Mouse (Mus musculus) limb, embryonic 14.5 days (tissue): ENCODE measurements at regions not wholly inside any gene's neighbourhood (a gene's known extent, or its start where the extent isn't known, plus 50 kb on each side); places are given as distances from the start of the nearest gene placed in this dataset.

ENCODE experiments used
- ATAC-seq: fragments of 200-750 bp; cut with Nextera tagmentation; 2 replicates; pipeline ENCODE4 v1.8.0; 2017; ENCODE audit warnings: low read depth, moderate number of reproducible peaks, moderate TSS enrichment; ENCODE audit not compliant: low FRiP score
- DNase-seq: peaks from one replicate; pipeline ENCODE4 v3.0.0-alpha.2; 2015; ENCODE audit warnings: low spot score
- H3K27ac ChIP-seq: fragments of 300-500 bp; sonication (generic); replicated peaks from 2 replicates; pipeline ENCODE4 v1.5.1; 2014; ENCODE audit warnings: low read depth, mild to moderate bottlenecking, low read length, moderate library complexity, mixed read lengths
- H3K27me3 ChIP-seq: fragments of 300-500 bp; sonication (generic); 2 replicates; pipeline ENCODE4 v1.6.1; 2014; ENCODE audit warnings: low read length, mixed read lengths; ENCODE audit not compliant: control insufficient read depth, insufficient read depth
- H3K36me3 ChIP-seq: fragments of 300-500 bp; sonication (generic); 2 replicates; pipeline ENCODE4 v1.6.1; 2014; ENCODE audit warnings: mild to moderate bottlenecking, low read length, moderate library complexity, mixed read lengths; ENCODE audit not compliant: control insufficient read depth, insufficient read depth
- H3K4me1 ChIP-seq: fragments of 300-500 bp; sonication (generic); 2 replicates; pipeline ENCODE4 v1.6.1; 2014; ENCODE audit warnings: antibody characterized with exemption, low read length, mixed read lengths; ENCODE audit not compliant: control insufficient read depth, insufficient read depth
- H3K4me2 ChIP-seq: fragments of 300-500 bp; sonication (generic); replicated peaks from 2 replicates; pipeline ENCODE4 v1.6.1; 2014; ENCODE audit warnings: low read depth, mild to moderate bottlenecking, low read length, moderate library complexity; ENCODE audit not compliant: severe bottlenecking
- H3K4me3 ChIP-seq: fragments of 300-500 bp; sonication (generic); replicated peaks from 2 replicates; pipeline ENCODE4 v1.5.1; 2014; ENCODE audit warnings: low read length
- H3K9ac ChIP-seq: fragments of 300-500 bp; sonication (generic); 2 replicates; pipeline ENCODE4 v1.6.1; 2014; ENCODE audit warnings: mild to moderate bottlenecking, low read depth, low read length, moderate library complexity; ENCODE audit not compliant: severe bottlenecking
- H3K9me3 ChIP-seq: fragments of 300-500 bp; sonication (generic); 2 replicates; pipeline ENCODE4 v1.6.1; 2016; ENCODE audit warnings: low read length; ENCODE audit not compliant: control insufficient read depth
- POLR2A ChIP-seq: fragments of 200-500 bp; IDR thresholded peaks from 2 replicates; pipeline ENCODE4 v1.8.0; 2012; ENCODE audit warnings: inconsistent platforms, mild to moderate bottlenecking, moderate library complexity, borderline replicate concordance; ENCODE audit not compliant: insufficient read depth, insufficient read length; ENCODE audit errors: extremely low read depth
- WGBS: fragments of 180-500 bp; shearing (Covaris S2); extraction: QIAGEN DNeasy Blood & Tissue Kit; methylation state at CpG from one replicate; pipeline ENCODE4 v1.1.7; 2014; 5-methylcytosine and 5-hydroxymethylcytosine counted together

DNA sequence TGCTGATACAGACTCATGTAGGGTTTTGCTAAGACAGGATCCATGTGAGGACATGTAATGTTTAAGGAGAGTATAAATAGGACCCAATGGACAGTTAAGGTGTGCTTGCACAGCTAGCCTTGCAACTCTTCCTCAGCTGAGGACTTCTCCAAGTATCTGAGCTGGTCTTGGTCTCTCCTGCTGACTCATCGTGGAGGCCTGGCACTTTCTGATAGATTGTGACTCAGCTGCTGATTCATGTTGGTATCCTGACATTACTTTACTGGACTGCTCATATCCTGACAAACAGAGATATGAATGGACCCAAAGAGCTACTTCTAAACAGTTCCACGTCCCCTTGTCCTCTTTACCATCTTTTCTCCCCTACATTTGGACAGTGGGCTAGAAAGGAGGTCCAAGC lies 838.5 kb upstream of the Gm38303 start:
- Histone ChIP-seq H3K27ac (no peak overlapping the region), H3K4me3 (no peak overlapping the region), H3K36me3 (no peaks in the 10 kb centered on the region), H3K4me1 (no peaks in the 10 kb centered on the region), H3K9me3 (no peaks in the 10 kb centered on the region), H3K27me3 (no peaks in the 10 kb centered on the region), H3K9ac (no peak overlapping the region), H3K4me2 (no peak overlapping the region)
- WGBS: 71% methylated on average over 2 of the region's 2 CpGs
- TF ChIP-seq POLR2A: no peak
- DNase-seq (no peak), ATAC-seq (no peak)

DNA sequence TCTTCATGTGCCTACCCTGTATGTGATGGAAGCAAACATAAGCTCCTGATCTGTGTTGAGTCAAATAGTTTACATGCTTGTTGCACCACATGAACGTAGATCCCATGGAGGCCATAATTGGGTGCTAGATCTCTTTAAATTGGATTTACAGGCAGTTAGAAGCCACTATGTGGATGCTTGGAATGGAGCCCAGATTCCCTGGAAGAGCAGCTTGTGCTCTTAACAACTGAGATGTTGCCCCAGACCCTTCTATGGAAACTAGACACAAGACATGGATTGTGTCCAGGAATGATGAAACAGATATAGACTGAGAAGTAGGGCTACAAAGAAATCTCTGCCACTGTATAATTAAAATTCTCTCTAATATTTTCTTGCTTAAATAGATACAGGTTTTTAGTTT lies 819.9 kb upstream of the Gm38303 start:
- ATAC-seq: peak; percentile 50

More for the DNA sequence above, 819.9 kb upstream of the Gm38303 start:
- H3K4me2 ChIP-seq: no peak overlapping the region
- H3K9ac ChIP-seq: no peak overlapping the region
- DNase-seq: peak; percentile 61
- H3K36me3 ChIP-seq: no peaks in the 10 kb centered on the region
- TF ChIP-seq POLR2A: no peak
- no peaks in the 10 kb centered on the region for H3K9me3 ChIP-seq
- 29% methylated on average over 1 of the region's 1 CpGs for WGBS
- no peak overlapping the region for H3K4me3 ChIP-seq
- no peaks in the 10 kb centered on the region for H3K4me1 ChIP-seq
- H3K27ac ChIP-seq: no peak overlapping the region
- no peaks in the 10 kb centered on the region for H3K27me3 ChIP-seq
